Mouse (Mus musculus) testis, adult 2 months (tissue): ENCODE data around the gene Alg5.

Source experiments
- CTCF ChIP-seq: fragments of 200-500 bp; IDR thresholded peaks from 2 replicates; pipeline ENCODE4 v1.5.1; 2012; ENCODE audit warnings: low read depth, mild to moderate bottlenecking, inconsistent platforms, low read length, moderate library complexity; ENCODE audit not compliant: control insufficient read depth, insufficient read depth, insufficient replicate concordance
- POLR2A ChIP-seq: fragments of 200-500 bp; IDR thresholded peaks from 2 replicates; pipeline ENCODE4 v1.6.1; 2012; ENCODE audit warnings: low read depth, mild to moderate bottlenecking, inconsistent platforms, low read length, moderate library complexity; ENCODE audit not compliant: control insufficient read depth

- 0 out of 2 replicates have a peak, but pooled peaks have one; percentile 8 for TF ChIP-seq CTCF
- TF ChIP-seq POLR2A: no peak
Observed at GRCm38 (mm10) chr3:54793762-54794161, 58.4 kb downstream of the Alg5 start.
